Mouse (Mus musculus) B cell, adult 67 days (primary cell): Measurements from ENCODE around the gene 4931428L18Rik. TPM values are rescaled to one million over a fixed set of nuclear protein-coding genes. Genes with fewer than 3 reads are reported as not detected.

Experiments used
- total RNA-seq, 2 experiments: library from RNA; stranded (reverse); gene quantifications; 4 replicates each; pipeline ENCODE4 v1.2.4; 2023

The 4931428L18Rik gene
- total RNA-seq, result not detected

DNA sequence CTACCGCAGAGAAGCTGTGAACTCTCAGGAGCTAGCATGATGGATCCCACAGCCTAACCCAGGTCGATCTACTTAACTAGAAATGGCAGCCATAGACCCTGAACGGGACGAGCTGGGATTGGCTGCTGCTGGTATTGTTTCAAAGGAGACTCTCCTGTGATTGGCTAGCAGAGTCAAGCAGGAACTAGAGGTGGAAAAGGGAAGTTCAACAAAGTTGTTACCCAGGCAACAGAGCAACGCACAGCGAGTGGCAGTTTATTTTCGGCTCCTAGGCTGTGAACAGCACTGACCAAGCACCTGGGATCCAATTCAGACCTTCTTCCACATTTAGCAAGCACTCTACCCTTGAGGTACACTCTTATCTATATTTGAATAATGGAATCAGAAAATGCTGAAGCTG lies at the start of gene 4931428L18Rik, which contains the start of gene Pih1d3:
TSS of gene 4931428L18Rik (minus strand) at position 121 of the 400 bp plus-strand sequence.
TSS of gene Pih1d3 (plus strand) at position 275 of the 400 bp plus-strand sequence.

DNA sequence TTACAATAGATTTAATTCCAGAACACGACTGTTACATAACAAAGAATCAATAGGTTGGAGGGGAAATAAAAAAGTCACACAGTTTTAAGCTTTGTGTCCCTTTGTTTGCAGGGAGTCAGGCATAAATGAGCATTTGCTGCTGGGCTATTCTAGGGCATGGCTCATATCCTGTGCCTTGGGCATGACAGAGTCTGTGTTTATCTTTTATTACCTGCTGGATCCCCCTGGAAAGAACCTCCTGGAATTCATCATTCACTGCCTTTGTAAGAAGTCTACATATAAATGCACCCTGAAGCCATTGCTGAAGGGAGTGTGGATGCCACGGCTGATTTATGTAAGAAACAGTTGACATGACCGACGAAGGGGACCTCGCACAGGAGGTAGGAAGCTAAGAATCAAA lies 46.4 kb downstream of the 4931428L18Rik start, which contains the start of gene Lgsn:
TSS of gene Lgsn (plus strand) at position 301 of the 400 bp plus-strand sequence.

DNA sequence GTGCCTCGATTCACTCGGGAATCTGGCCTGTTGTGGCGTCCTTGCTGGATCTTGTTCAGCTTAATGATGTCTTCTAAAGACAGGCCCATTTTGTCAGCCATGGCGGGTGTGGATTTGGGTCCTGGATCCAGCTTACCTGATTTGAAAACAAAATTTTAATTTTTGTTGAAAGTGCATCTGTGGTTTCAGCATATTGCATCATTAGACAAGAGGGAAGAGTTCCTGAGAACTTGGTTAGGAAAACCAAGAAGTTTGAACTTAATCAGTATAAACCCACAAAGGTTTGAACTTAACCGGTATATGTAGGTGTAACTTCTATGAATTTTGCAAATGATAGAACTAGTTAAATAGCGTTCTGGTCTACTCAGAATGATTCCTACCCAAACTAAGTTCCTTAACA lies 244.6 kb downstream of the 4931428L18Rik start, which contains the start of gene AC153137.1:
TSS of gene AC153137.1 (minus strand) at position 101 of the 400 bp plus-strand sequence.

Other genes with a start within 250 kb of the 4931428L18Rik start
- gene AC153137.1, start 244.7 kb downstream of the 4931428L18Rik start, total RNA-seq, result not detected
- gene Lgsn, start 46.3 kb downstream of the 4931428L18Rik start, total RNA-seq, result not detected
- gene Pih1d3, start 154 bp upstream of the 4931428L18Rik start, total RNA-seq, result not detected